Mouse (Mus musculus): ENCODE measurements around the gene Cnot10. TPM values are rescaled to one million over a fixed set of nuclear protein-coding genes. Genes with fewer than 3 reads are reported as not detected.

Gene Cnot10
- polyA plus RNA-seq, 1 experiment: 17.0 TPM

GRCm38 (mm10) chr9:114547643-114548077, 92.3 kb downstream of the Cnot10 start:
- no peaks in the 10 kb centered on the region for H3K36me3 ChIP-seq (ENCODE audit: control insufficient read depth, insufficient read depth, low read length)
- peaks cover 8% of the 10 kb centered on the region for H3K4me1 ChIP-seq (ENCODE audit: control insufficient read depth, insufficient read depth, insufficient read length, low read length)
- TF ChIP-seq POLR2A (IDR thresholded peaks at IDR 0.05; ENCODE audit: low read depth, low read length) (no peak), CTCF (IDR thresholded peaks at IDR 0.05; ENCODE audit: extremely low read depth, insufficient read length, insufficient replicate concordance, low read depth, low read length) (no peak)
- 25% methylated on average over 6 of the region's 6 CpGs for WGBS
- 0 out of 2 replicates have a peak, but pooled peaks cover 2% of the 10 kb centered on the region for H3K27me3 ChIP-seq (ENCODE audit: control insufficient read depth, insufficient read depth, low read length)
- no peak overlapping the region for H3K27ac ChIP-seq (ENCODE audit: insufficient read depth, low read depth, low read length)
- H3K4me3 ChIP-seq (ENCODE audit: low read depth, low read length): no peak overlapping the region

- Histone ChIP-seq H3K4me3 (ENCODE audit: low read depth, low read length) (no peak overlapping the region), H3K27me3 (ENCODE audit: control insufficient read depth, insufficient read depth, low read length) (0 out of 2 replicates have a peak, but pooled peaks cover 2% of the 10 kb centered on the region), H3K27ac (ENCODE audit: insufficient read depth, low read depth, low read length) (no peak overlapping the region), H3K4me1 (ENCODE audit: control insufficient read depth, insufficient read depth, insufficient read length, low read length) (peaks cover 8% of the 10 kb centered on the region), H3K36me3 (ENCODE audit: control insufficient read depth, insufficient read depth, low read length) (no peaks in the 10 kb centered on the region)
- WGBS: 64% methylated on average over 12 of the region's 12 CpGs
- no peak for TF ChIP-seq CTCF (IDR thresholded peaks at IDR 0.05; ENCODE audit: extremely low read depth, insufficient read length, insufficient replicate concordance, low read depth, low read length)
- no peak for TF ChIP-seq POLR2A (IDR thresholded peaks at IDR 0.05; ENCODE audit: low read depth, low read length)
These were observed 93.2 kb downstream of the Cnot10 start for GRCm38 (mm10) chr9:114546765-114547164.

GRCm38 (mm10) chr9:114544754-114545393, 95.1 kb downstream of the Cnot10 start:
- Histone ChIP-seq H3K4me3 (ENCODE audit: low read depth, low read length) (no peak overlapping the region), H3K36me3 (ENCODE audit: control insufficient read depth, insufficient read depth, low read length) (no peaks in the 10 kb centered on the region), H3K4me1 (ENCODE audit: control insufficient read depth, insufficient read depth, insufficient read length, low read length) (peaks cover 8% of the 10 kb centered on the region), H3K27me3 (ENCODE audit: control insufficient read depth, insufficient read depth, low read length) (0 out of 2 replicates have a peak, but pooled peaks cover 2% of the 10 kb centered on the region), H3K27ac (ENCODE audit: insufficient read depth, low read depth, low read length) (no peak overlapping the region)
- 24% methylated on average over 9 of the region's 9 CpGs for WGBS
- TF ChIP-seq CTCF (IDR thresholded peaks at IDR 0.05; ENCODE audit: extremely low read depth, insufficient read length, insufficient replicate concordance, low read depth, low read length) (no peak), POLR2A (IDR thresholded peaks at IDR 0.05; ENCODE audit: low read depth, low read length) (no peak)

- no peaks in the 10 kb centered on the region for H3K27me3 ChIP-seq (ENCODE audit: control insufficient read depth, insufficient read depth, low read length)
- H3K27ac ChIP-seq (ENCODE audit: insufficient read depth, low read depth, low read length): no peak overlapping the region
- H3K4me1 ChIP-seq (ENCODE audit: control insufficient read depth, insufficient read depth, insufficient read length, low read length): peaks cover 8% of the 10 kb centered on the region
- H3K4me3 ChIP-seq (ENCODE audit: low read depth, low read length): no peak overlapping the region
- TF ChIP-seq POLR2A (IDR thresholded peaks at IDR 0.05; ENCODE audit: low read depth, low read length) (no peak), CTCF (IDR thresholded peaks at IDR 0.05; ENCODE audit: extremely low read depth, insufficient read length, insufficient replicate concordance, low read depth, low read length) (no peak)
- H3K36me3 ChIP-seq (ENCODE audit: control insufficient read depth, insufficient read depth, low read length): no peaks in the 10 kb centered on the region
- WGBS: 23% methylated on average over 17 of the region's 17 CpGs
These were observed 95.9 kb downstream of the Cnot10 start for GRCm38 (mm10) chr9:114543882-114544753.

GRCm38 (mm10) chr9:114541279-114541741, 98.7 kb downstream of the Cnot10 start:
- Histone ChIP-seq H3K4me1 (ENCODE audit: control insufficient read depth, insufficient read depth, insufficient read length, low read length) (peaks cover 3% of the 10 kb centered on the region; the same call in 1 of the 2 replicates), H3K27ac (ENCODE audit: insufficient read depth, low read depth, low read length) (no peak overlapping the region), H3K36me3 (ENCODE audit: control insufficient read depth, insufficient read depth, low read length) (no peaks in the 10 kb centered on the region), H3K4me3 (ENCODE audit: low read depth, low read length) (no peak overlapping the region), H3K27me3 (ENCODE audit: control insufficient read depth, insufficient read depth, low read length) (no peaks in the 10 kb centered on the region)
- TF ChIP-seq POLR2A (IDR thresholded peaks at IDR 0.05; ENCODE audit: low read depth, low read length): no peak
- TF ChIP-seq CTCF (IDR thresholded peaks at IDR 0.05; ENCODE audit: extremely low read depth, insufficient read length, insufficient replicate concordance, low read depth, low read length): no peak
- WGBS: 68% methylated on average over 1 of the region's 1 CpGs

GRCm38 (mm10) chr9:114538996-114539563, 100.9 kb downstream of the Cnot10 start:
- 89% methylated on average over 7 of the region's 7 CpGs for WGBS
- Histone ChIP-seq H3K4me1 (ENCODE audit: control insufficient read depth, insufficient read depth, insufficient read length, low read length) (peaks cover under 1% of the 10 kb centered on the region; the same call in 1 of the 2 replicates), H3K27me3 (ENCODE audit: control insufficient read depth, insufficient read depth, low read length) (no peaks in the 10 kb centered on the region)

More at GRCm38 (mm10) chr9:114538996-114539563, 100.9 kb downstream of the Cnot10 start:
- TF ChIP-seq CTCF (IDR thresholded peaks at IDR 0.05; ENCODE audit: extremely low read depth, insufficient read length, insufficient replicate concordance, low read depth, low read length) (no peak), POLR2A (IDR thresholded peaks at IDR 0.05; ENCODE audit: low read depth, low read length) (no peak)
- Histone ChIP-seq H3K4me3 (ENCODE audit: low read depth, low read length) (no peak overlapping the region), H3K36me3 (ENCODE audit: control insufficient read depth, insufficient read depth, low read length) (no peaks in the 10 kb centered on the region), H3K27ac (ENCODE audit: insufficient read depth, low read depth, low read length) (no peak overlapping the region)
